Mouse (Mus musculus) midbrain, embryonic 12.5 days (tissue): ENCODE measurements at regions not wholly inside any gene's neighbourhood (a gene's known extent, or its start where the extent isn't known, plus 50 kb on each side); places are given as distances from the start of the nearest gene placed in this dataset.
"Not testable (repeated sequence)": the region's sequence is repeated elsewhere in the genome, so short reads cannot be mapped to it uniquely, and the experiment has no call there.

ENCODE experiments used
- ATAC-seq: fragments of 200-750 bp; cut with Nextera tagmentation; 2 replicates; pipeline ENCODE4 v1.8.0; 2017; ENCODE audit warnings: low read depth, moderate TSS enrichment, moderate library complexity; ENCODE audit not compliant: low FRiP score
- H3K27ac ChIP-seq: fragments of 300-500 bp; sonication (generic); replicated peaks from 2 replicates; pipeline ENCODE4 v1.5.1; 2016; ENCODE audit warnings: mild to moderate bottlenecking
- H3K27me3 ChIP-seq: fragments of 300-500 bp; sonication (generic); 2 replicates; pipeline ENCODE4 v1.6.1; 2016; ENCODE audit warnings: mild to moderate bottlenecking
- H3K36me3 ChIP-seq: fragments of 300-500 bp; sonication (generic); 2 replicates; pipeline ENCODE4 v1.6.1; 2016
- H3K4me1 ChIP-seq: fragments of 300-500 bp; sonication (generic); 2 replicates; pipeline ENCODE4 v1.6.1; 2016
- H3K4me2 ChIP-seq: fragments of 300-500 bp; sonication (generic); replicated peaks from 2 replicates; pipeline ENCODE4 v1.6.1; 2016; ENCODE audit warnings: mild to moderate bottlenecking, moderate library complexity
- H3K4me3 ChIP-seq: fragments of 300-500 bp; sonication (generic); 2 replicates; pipeline ENCODE4 v1.5.1; 2016; ENCODE audit warnings: mild to moderate bottlenecking
- H3K9ac ChIP-seq: fragments of 300-500 bp; sonication (generic); replicated peaks from 2 replicates; pipeline ENCODE4 v1.6.1; 2016; ENCODE audit warnings: mild to moderate bottlenecking, moderate library complexity
- H3K9me3 ChIP-seq: fragments of 300-500 bp; sonication (generic); 2 replicates; pipeline ENCODE4 v1.6.1; 2016; ENCODE audit warnings: mild to moderate bottlenecking
- WGBS: fragments of 180-500 bp; shearing (Covaris S2); methylation state at CpG from one replicate; pipeline ENCODE4 v1.1.7; 2016; 5-methylcytosine and 5-hydroxymethylcytosine counted together

GRCm38 (mm10) chr6:16365450-16365849 is 532.8 kb downstream of the Tfec start:
- no peaks in the 10 kb centered on the region for H3K9me3 ChIP-seq
- H3K27me3 ChIP-seq, result no peaks in the 10 kb centered on the region
- no peak for ATAC-seq
- H3K27ac ChIP-seq, result no peak overlapping the region
- no peaks in the 10 kb centered on the region for H3K4me1 ChIP-seq
- no peak overlapping the region for H3K4me3 ChIP-seq
- H3K4me2 ChIP-seq, result no peak overlapping the region
- no peak overlapping the region for H3K9ac ChIP-seq
- H3K36me3 ChIP-seq, result no peaks in the 10 kb centered on the region
- 74% methylated on average over 1 of the region's 1 CpGs for WGBS

- Histone ChIP-seq H3K4me2 (no peak overlapping the region), H3K36me3 (no peaks in the 10 kb centered on the region), H3K4me3 (no peak overlapping the region), H3K27ac (no peak overlapping the region), H3K27me3 (no peaks in the 10 kb centered on the region), H3K4me1 (0 out of 2 replicates have a peak, but pooled peaks cover 2% of the 10 kb centered on the region), H3K9ac (no peak overlapping the region), H3K9me3 (no peaks in the 10 kb centered on the region)
- no peak for ATAC-seq
- WGBS, result 58% methylated on average over 4 of the region's 4 CpGs
Measured at GRCm38 (mm10) chr6:16362057-16362456, 536.2 kb downstream of the Tfec start.

- H3K4me3 ChIP-seq, H3K36me3 ChIP-seq, H3K9me3 ChIP-seq, H3K4me1 ChIP-seq, H3K9ac ChIP-seq, H3K27me3 ChIP-seq, H3K27ac ChIP-seq, H3K4me2 ChIP-seq: not testable (repeated sequence)
- ATAC-seq, result peak; percentile 87
- WGBS, result 29% methylated on average over 24 of the region's 25 CpGs
Measured at GRCm38 (mm10) chr6:16359881-16360711, 538.1 kb downstream of the Tfec start.

GRCm38 (mm10) chr6:16359464-16359863 is 538.8 kb downstream of the Tfec start:
- Histone ChIP-seq H3K4me3 (peak overlapping the region; percentile 32), H3K9ac (no peak overlapping the region), H3K9me3 (no peaks in the 10 kb centered on the region), H3K27ac (no peak overlapping the region), H3K4me1 (0 out of 2 replicates have a peak, but pooled peaks cover 2% of the 10 kb centered on the region), H3K36me3 (no peaks in the 10 kb centered on the region), H3K4me2 (peak overlapping the region; percentile 46), H3K27me3 (no peaks in the 10 kb centered on the region)
- 52% methylated on average over 7 of the region's 7 CpGs for WGBS
- ATAC-seq, result peak; percentile 60; the same call in 1 of the 2 replicates

- H3K27me3 ChIP-seq, result no peaks in the 10 kb centered on the region
- H3K4me3 ChIP-seq, result no peak overlapping the region
- no peak for ATAC-seq
- no peaks in the 10 kb centered on the region for H3K4me1 ChIP-seq
- no peaks in the 10 kb centered on the region for H3K36me3 ChIP-seq
- no peak overlapping the region for H3K9ac ChIP-seq
- WGBS, result 60% methylated on average over 8 of the region's 8 CpGs
- H3K9me3 ChIP-seq, result no peaks in the 10 kb centered on the region
- no peak overlapping the region for H3K4me2 ChIP-seq
- no peak overlapping the region for H3K27ac ChIP-seq
Measured at GRCm38 (mm10) chr6:16333638-16334037, 564.6 kb downstream of the Tfec start.

GRCm38 (mm10) chr6:16314305-16315010 is 583.8 kb downstream of the Tfec start:
- no peaks in the 10 kb centered on the region for H3K36me3 ChIP-seq
- H3K9ac ChIP-seq, result no peak overlapping the region
- H3K4me3 ChIP-seq, result no peak overlapping the region
- H3K4me1 ChIP-seq, result peaks cover 18% of the 10 kb centered on the region
- H3K9me3 ChIP-seq, result no peaks in the 10 kb centered on the region
- H3K27ac ChIP-seq, result no peak overlapping the region
- H3K4me2 ChIP-seq, result no peak overlapping the region
- no peak for ATAC-seq
- H3K27me3 ChIP-seq, result no peaks in the 10 kb centered on the region
- 90% methylated on average over 15 of the region's 15 CpGs for WGBS

GRCm38 (mm10) chr6:16312915-16313314 is 585.3 kb downstream of the Tfec start:
- no peaks in the 10 kb centered on the region for H3K9me3 ChIP-seq
- peaks cover 15% of the 10 kb centered on the region for H3K4me1 ChIP-seq
- no peak overlapping the region for H3K4me2 ChIP-seq
- no peaks in the 10 kb centered on the region for H3K27me3 ChIP-seq
- WGBS, result 43% methylated on average over 1 of the region's 1 CpGs
- H3K4me3 ChIP-seq, result no peak overlapping the region
- ATAC-seq, result no peak
- H3K36me3 ChIP-seq, result no peaks in the 10 kb centered on the region
- no peak overlapping the region for H3K27ac ChIP-seq
- no peak overlapping the region for H3K9ac ChIP-seq

GRCm38 (mm10) chr6:16283328-16284072 is 563.0 kb downstream of the Mdfic start:
- H3K9me3 ChIP-seq, result no peaks in the 10 kb centered on the region
- H3K9ac ChIP-seq, result no peak overlapping the region
- H3K4me1 ChIP-seq, result no peaks in the 10 kb centered on the region
- H3K4me2 ChIP-seq, result no peak overlapping the region
- H3K27me3 ChIP-seq, result no peaks in the 10 kb centered on the region
- no peaks in the 10 kb centered on the region for H3K36me3 ChIP-seq
- no peak overlapping the region for H3K4me3 ChIP-seq
- H3K27ac ChIP-seq, result no peak overlapping the region
- WGBS, result 45% methylated on average over 8 of the region's 8 CpGs
- no peak; the same call in 1 of the 2 replicates for ATAC-seq

- Histone ChIP-seq H3K9ac (no peak overlapping the region), H3K9me3 (no peaks in the 10 kb centered on the region), H3K4me2 (no peak overlapping the region), H3K4me3 (no peak overlapping the region), H3K36me3 (no peaks in the 10 kb centered on the region), H3K27ac (no peak overlapping the region), H3K27me3 (no peaks in the 10 kb centered on the region), H3K4me1 (no peaks in the 10 kb centered on the region)
- no peak for ATAC-seq
- 90% methylated on average over 6 of the region's 6 CpGs for WGBS
Measured at GRCm38 (mm10) chr6:16281938-16282337, 561.5 kb downstream of the Mdfic start.
